Mouse (Mus musculus) lung, postnatal 0 days (tissue): ENCODE measurements around the gene Atxn1l. TPM values are rescaled to one million over a fixed set of nuclear protein-coding genes. Genes with fewer than 3 reads are reported as not detected.

Experiments used
- ATAC-seq: fragments of 200-750 bp; cut with Nextera tagmentation; 2 replicates; pipeline ENCODE4 v1.8.0; 2017; ENCODE audit warnings: moderate library complexity
- DNase-seq: peaks from one replicate; pipeline ENCODE4 v3.0.0-alpha.2; 2016; ENCODE audit warnings: low spot score
- H3K27ac ChIP-seq: fragments of 300-500 bp; sonication (generic); 2 replicates; pipeline ENCODE4 v1.5.1; 2014; ENCODE audit warnings: antibody characterized with exemption, mild to moderate bottlenecking, low read length, mixed read lengths
- H3K27me3 ChIP-seq: fragments of 300-500 bp; sonication (generic); replicated peaks from 2 replicates; pipeline ENCODE4 v1.6.1; 2014; ENCODE audit warnings: low read length, mixed read lengths; ENCODE audit not compliant: insufficient read depth
- H3K36me3 ChIP-seq: fragments of 300-500 bp; sonication (generic); 2 replicates; pipeline ENCODE4 v1.6.1; 2014; ENCODE audit warnings: low read length, mixed read lengths; ENCODE audit not compliant: insufficient read depth
- H3K4me1 ChIP-seq: fragments of 300-500 bp; sonication (generic); 2 replicates; pipeline ENCODE4 v1.6.1; 2014; ENCODE audit warnings: antibody characterized with exemption, low read depth, low read length, mixed read lengths; ENCODE audit not compliant: insufficient read depth
- H3K4me2 ChIP-seq: fragments of 300-500 bp; sonication (generic); replicated peaks from 2 replicates; pipeline ENCODE4 v1.6.1; 2014; ENCODE audit warnings: low read depth, mild to moderate bottlenecking, low read length, moderate library complexity, mixed read lengths
- H3K4me3 ChIP-seq: fragments of 300-500 bp; sonication (generic); 2 replicates; pipeline ENCODE4 v1.5.1; 2014; ENCODE audit warnings: low read depth, low read length
- H3K9ac ChIP-seq: fragments of 300-500 bp; sonication (generic); replicated peaks from 2 replicates; pipeline ENCODE4 v1.6.1; 2014; ENCODE audit warnings: low read depth, mild to moderate bottlenecking
- H3K9me3 ChIP-seq: fragments of 300-500 bp; sonication (generic); 2 replicates; pipeline ENCODE4 v1.6.1; 2016; ENCODE audit warnings: low read length, mixed read lengths
- CTCF ChIP-seq: IDR thresholded peaks from 2 replicates; pipeline ENCODE4 v1.5.1; 2016; ENCODE audit warnings: antibody characterized with exemption, mild to moderate bottlenecking
- EP300 ChIP-seq: IDR thresholded peaks from 2 replicates; pipeline ENCODE4 v1.6.1; 2016; ENCODE audit warnings: antibody characterized with exemption, mild to moderate bottlenecking, control low read depth
- WGBS: fragments of 180-500 bp; shearing (Covaris S2); extraction: QIAGEN DNeasy Blood & Tissue Kit; methylation state at CpG from one replicate; pipeline ENCODE4 v1.1.7; 2014; 5-methylcytosine and 5-hydroxymethylcytosine counted together
- polyA plus RNA-seq: library from polyadenylated mRNA; unstranded; fragments of >200 nt; fragmentation: Nextera tagmentation; extraction: Ambion mirVana; gene quantifications from 2 replicates; pipeline ENCODE4 v1.2.1, GENCODE M21; 2015

The Atxn1l gene
- polyA plus RNA-seq, 1 experiment from 2014 or later = 3.9 TPM

DNA sequence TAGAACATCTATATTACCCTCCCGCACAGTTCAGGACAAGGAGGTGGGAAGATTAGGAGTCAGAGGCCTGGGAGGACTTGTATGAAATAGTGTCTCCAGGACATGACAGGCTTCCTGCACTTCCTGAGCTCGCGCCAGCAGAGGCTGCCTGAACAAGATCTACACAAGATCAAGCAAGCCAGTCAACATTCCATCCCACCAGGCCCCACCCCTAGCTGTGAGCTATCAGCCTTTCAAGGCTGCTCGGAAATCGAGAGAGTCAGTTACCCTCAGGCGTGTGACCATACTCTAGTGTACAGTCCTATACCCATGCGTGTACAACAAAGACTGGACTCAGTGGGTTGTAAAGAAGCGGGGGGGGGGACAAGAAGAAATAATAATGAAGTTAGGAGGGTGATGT is 17.2 kb upstream of the Atxn1l start:
- no peak for DNase-seq
- no peaks in the 10 kb centered on the region for H3K9me3 ChIP-seq
- no peaks in the 10 kb centered on the region for H3K4me1 ChIP-seq
- no peaks in the 10 kb centered on the region for H3K36me3 ChIP-seq
- H3K27ac ChIP-seq = no peak overlapping the region
- H3K4me2 ChIP-seq = no peak overlapping the region
- ATAC-seq = no peak
- no peak overlapping the region for H3K4me3 ChIP-seq
- H3K9ac ChIP-seq = no peak overlapping the region
- no peak for TF ChIP-seq EP300
- TF ChIP-seq CTCF = no peak
- 86% methylated on average over 8 of the region's 8 CpGs for WGBS
- no peaks in the 10 kb centered on the region for H3K27me3 ChIP-seq

GRCm38 (mm10) chr8:109751731-109752485 is 14.4 kb upstream of the Atxn1l start:
- 85% methylated on average over 20 of the region's 20 CpGs for whole genome bisulfite sequencing
- Histone ChIP-seq H3K4me2 (no peak overlapping the region), H3K36me3 (no peaks in the 10 kb centered on the region), H3K27ac (no peak overlapping the region), H3K27me3 (no peaks in the 10 kb centered on the region), H3K9ac (no peak overlapping the region), H3K4me3 (no peak overlapping the region), H3K9me3 (no peaks in the 10 kb centered on the region), H3K4me1 (no peaks in the 10 kb centered on the region)
- TF ChIP-seq EP300 (no peak), CTCF (no peak)
- no peak for ATAC-seq
- DNase-seq = no peak

DNA sequence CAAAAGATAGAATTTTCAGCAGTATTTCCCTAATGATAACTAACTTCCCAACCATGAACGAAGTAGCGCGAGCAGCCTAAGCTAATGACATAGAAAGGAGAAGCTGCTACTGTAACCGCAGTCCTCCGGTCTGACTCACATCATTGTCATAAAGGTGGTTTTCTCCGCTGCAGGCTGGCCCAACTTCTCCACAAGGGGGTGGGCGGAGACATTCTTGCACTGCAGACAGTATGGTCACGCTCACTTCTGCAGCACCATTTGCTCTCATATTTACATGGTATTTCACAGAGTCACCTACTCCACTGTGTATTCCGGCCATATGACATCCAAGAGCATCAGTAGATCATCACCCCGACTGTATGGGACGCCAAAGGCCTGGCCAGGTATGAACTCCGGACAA is 13.2 kb upstream of the Atxn1l start:
- Histone ChIP-seq H3K9ac (no peak overlapping the region), H3K27me3 (no peaks in the 10 kb centered on the region), H3K36me3 (no peaks in the 10 kb centered on the region), H3K27ac (0 out of 2 replicates have a peak overlapping the region, but pooled peaks have one; percentile 8), H3K4me1 (no peaks in the 10 kb centered on the region), H3K4me2 (0 out of 2 replicates have a peak overlapping the region, but pooled peaks have one; percentile 1), H3K9me3 (no peaks in the 10 kb centered on the region), H3K4me3 (no peak overlapping the region)
- ATAC-seq = peak; percentile 81
- peak; percentile 71 for DNase-seq
- TF ChIP-seq EP300 (no peak), CTCF (peak; percentile 56)
- 53% methylated on average over 12 of the region's 12 CpGs for WGBS

DNA sequence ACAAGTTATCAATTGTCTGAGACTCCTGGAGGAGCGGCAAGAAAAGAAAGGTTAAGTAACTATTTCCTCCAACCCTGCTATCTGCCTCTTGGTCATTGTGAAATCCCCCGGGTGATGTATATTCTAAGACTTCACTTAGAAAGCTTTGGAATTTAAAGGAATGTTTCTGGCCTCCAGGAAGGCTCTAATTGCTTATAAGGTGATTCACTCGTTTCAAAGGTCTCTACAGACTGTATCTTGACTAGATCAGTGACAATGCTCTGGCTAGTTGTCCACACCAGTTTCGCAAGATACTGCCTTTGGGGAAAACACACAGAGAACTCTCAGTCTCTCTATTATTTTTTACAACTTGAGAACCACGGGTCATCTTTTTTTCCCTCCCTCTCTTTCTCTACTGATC is 12.7 kb upstream of the Atxn1l start:
- no peaks in the 10 kb centered on the region for H3K36me3 ChIP-seq
- no peak overlapping the region for H3K4me3 ChIP-seq
- TF ChIP-seq EP300 (no peak), CTCF (no peak)
- H3K27ac ChIP-seq = 0 out of 2 replicates have a peak overlapping the region, but pooled peaks have one; percentile 8
- ATAC-seq (peak; percentile 23), DNase-seq (peak; percentile 46)
- H3K9ac ChIP-seq = no peak overlapping the region
- H3K4me1 ChIP-seq = no peaks in the 10 kb centered on the region
- 32% methylated on average over 5 of the region's 5 CpGs for WGBS
- H3K27me3 ChIP-seq = no peaks in the 10 kb centered on the region
- no peaks in the 10 kb centered on the region for H3K9me3 ChIP-seq
- H3K4me2 ChIP-seq = 0 out of 2 replicates have a peak overlapping the region, but pooled peaks have one; percentile 1

DNA sequence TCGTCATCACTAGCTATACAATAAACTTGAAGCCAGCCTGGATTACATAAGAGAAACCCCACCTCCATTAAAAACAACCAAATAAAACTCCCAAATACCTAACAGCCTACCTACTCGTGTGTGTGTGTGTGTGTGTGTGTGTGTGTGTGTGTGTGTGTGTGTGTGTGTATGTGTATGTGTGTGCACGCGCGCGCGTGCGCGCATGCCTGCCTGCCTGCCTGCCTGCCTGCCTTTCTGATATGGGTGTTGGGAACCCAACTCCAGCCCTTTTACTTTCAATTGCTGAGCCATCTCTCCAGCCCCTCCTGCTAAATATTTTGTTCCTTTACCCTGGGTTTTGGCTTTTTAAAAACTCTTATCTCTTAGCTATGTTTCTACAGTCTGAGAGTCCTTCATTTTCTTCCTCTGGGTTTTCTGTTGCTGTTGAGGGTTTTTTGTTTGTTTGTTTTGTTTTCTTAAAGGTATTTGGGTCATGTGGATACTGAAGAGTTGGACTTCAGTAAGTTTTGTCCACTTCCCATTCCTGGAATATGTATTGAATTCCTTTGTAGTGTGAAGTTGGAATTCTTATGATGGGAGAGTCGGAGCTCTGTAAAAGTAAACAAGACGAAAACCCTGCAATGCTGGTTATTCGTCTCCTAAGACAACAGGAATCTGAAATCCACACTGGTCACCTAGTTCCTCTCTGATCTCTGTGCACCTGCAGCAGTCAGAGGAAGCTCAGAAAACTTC is 10.1 kb upstream of the Atxn1l start:
- Histone ChIP-seq H3K9ac (no peak overlapping the region), H3K27me3 (no peaks in the 10 kb centered on the region), H3K4me1 (no peaks in the 10 kb centered on the region), H3K4me3 (no peak overlapping the region), H3K4me2 (0 out of 2 replicates have a peak overlapping the region, but pooled peaks have one; percentile 5), H3K36me3 (no peaks in the 10 kb centered on the region), H3K9me3 (no peaks in the 10 kb centered on the region), H3K27ac (peak overlapping the region; percentile 43; the same call in 1 of the 2 replicates)
- TF ChIP-seq CTCF (no peak), EP300 (peak; percentile 75)
- 62% methylated on average over 10 of the region's 12 CpGs for WGBS
- peak; percentile 71; the same call in 1 of the 2 replicates for ATAC-seq
- peak; percentile 39 for DNase-seq

DNA sequence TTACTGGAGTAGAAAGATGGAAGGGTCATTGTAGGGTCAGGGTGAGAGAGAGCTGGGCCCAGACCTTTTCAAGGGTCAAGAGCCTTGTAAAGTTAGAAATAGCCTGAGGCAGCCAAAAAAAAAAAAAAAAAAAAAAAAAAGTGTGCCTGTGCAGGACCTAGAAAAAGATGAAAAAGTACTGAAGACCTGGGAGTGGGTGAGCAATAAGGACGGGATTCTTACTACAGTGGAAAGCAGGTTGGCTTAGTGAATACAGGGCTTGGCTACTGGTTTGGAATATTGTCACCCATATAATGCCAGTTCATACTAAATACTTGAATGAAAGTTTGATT is 476 bp upstream of the Atxn1l start:
- H3K9me3 ChIP-seq = no peaks in the 10 kb centered on the region
- no peak overlapping the region for H3K27ac ChIP-seq
- WGBS = 89% methylated on average over 1 of the region's 1 CpGs
- H3K9ac ChIP-seq = no peak overlapping the region
- peaks cover 6% of the 10 kb centered on the region; the same call in 1 of the 2 replicates for H3K4me1 ChIP-seq
- DNase-seq (no peak), ATAC-seq (no peak)
- no peak for TF ChIP-seq EP300
- TF ChIP-seq CTCF = no peak
- H3K36me3 ChIP-seq = peaks cover 11% of the 10 kb centered on the region; the same call in 1 of the 2 replicates
- H3K4me3 ChIP-seq = peak overlapping the region; percentile 97; the same call in 1 of the 2 replicates
- no peaks in the 10 kb centered on the region for H3K27me3 ChIP-seq
- peak overlapping the region; percentile 84; the same call in 1 of the 2 replicates for H3K4me2 ChIP-seq
